Mouse (Mus musculus): ENCODE data around the gene Ly6g6d. TPM values are rescaled to one million over a fixed set of nuclear protein-coding genes. Genes with fewer than 3 reads are reported as not detected.

Gene Ly6g6d
- total RNA-seq, 4 experiments from 2014 or later: 1.4 to 2.9 (median 2.2) TPM

DNA sequence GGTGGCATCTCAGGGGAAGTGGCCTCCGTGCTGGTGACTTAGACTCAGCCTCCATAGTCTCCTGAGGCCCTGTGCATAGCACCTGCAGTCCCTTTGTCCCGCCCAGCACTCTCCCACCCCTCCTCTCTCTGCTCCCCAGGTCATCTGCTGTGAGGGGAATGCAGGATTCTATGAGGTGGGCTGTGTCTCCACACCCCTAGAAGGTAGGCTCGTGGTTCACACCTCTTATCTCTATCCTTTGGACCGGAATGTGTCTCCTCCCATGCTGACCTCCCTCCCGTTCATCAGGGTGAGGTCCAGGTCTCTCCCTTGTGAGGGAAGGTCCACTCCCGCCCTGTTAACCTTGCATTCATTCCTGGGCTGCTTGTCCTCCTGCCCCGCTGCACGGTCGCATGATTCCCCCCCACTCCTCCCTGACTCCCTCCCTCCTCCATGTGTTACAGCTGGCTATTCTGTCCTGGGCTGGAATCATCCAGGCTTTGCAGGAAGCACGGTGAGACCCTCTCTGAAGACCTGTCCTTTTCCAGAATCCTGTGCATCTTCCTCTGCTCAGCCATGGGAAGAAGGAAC is 22.4 kb upstream of the Ly6g6d start:
- DNase-seq (ENCODE audit: low spot score in 2 of 2): no peak

DNA sequence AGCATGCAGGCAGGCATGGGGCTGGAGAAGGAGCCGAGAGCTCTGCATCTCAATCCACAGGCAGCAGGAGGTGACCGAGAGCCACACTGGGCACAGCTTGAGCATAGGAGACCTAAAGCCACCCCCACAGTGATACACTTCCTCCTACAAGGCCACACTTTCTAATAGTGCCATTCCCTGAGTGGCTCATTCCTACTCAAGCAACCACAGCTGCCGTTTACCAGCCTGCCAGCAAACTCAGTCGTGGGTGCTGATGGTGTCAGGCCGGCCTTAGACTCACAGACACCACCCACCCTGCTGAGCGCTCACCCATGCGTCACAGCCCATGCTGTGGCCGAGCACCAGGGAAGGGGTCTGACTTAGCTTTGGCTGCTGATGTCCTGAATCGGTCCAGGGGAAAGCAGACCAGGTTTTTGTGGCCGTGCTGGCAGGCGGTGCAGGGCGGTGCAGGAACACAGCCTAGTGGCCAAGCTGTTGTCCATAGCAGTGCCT is 19.3 kb upstream of the Ly6g6d start:
- peak in 1 of 2 experiments; percentile 31 for DNase-seq (ENCODE audit: low spot score in 2 of 2)

DNA sequence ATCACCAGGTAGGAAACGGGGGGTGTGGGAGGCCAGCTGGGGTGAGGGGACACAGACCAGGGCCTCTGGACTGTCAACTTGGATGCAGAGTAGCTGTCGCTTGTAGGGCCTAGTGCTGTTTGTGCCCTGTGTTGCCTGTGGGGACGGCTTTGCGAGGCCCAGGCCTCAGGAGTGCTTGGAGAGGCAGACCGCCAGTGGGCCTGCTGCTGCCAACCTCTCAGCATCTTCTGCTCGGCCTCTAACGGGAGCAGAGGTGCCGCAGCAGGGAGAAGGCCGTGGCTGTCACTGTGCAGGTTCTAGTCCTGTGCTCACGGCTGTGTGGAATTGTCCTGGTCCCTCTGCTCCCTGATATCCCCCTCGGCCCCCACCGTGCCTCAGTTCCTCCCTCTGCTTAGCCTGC is 18.7 kb upstream of the Ly6g6d start:
- DNase-seq (ENCODE audit: low spot score in 2 of 2): no peak

DNA sequence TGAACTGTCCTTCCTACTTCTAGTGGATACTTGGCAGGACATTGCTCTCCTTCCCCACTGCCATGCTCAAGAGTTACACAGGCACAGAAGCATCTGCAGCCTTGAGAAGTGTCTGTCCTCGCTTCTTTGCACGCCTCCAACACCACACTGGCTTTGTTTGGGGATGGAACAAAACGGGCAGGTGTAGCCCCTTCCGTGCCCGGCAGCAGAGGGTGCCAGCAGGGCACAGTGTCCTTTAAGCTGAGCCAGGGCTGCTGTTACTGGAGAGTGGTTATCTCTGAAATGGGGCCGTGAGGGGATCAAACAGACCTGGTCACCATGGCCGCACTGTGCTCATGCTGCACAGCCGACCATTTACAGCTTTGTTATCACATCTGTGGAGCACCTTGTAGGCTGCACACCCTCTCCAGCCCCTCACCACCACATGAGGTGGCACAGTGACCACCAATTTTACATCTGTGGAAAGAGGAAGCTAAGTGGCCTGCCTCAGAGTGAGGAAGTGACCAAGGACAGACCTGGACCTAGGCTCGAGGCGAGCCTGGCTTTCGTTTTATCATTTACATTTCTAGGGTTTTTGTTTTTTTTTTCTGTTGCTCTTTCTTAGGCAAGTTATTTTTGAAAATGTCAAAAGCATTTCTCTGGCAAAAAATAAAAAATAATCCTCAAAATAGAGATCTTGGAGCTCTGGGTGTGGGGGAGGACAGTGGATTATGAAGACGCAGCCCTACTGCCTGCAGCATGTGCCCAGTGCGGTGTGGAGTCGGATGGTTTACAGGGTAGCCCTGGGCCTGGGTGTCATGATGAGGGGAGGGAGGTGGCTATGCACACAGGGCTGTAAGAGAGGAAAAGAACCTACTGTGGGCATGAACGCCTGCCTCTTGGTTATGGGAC is 16.9 kb upstream of the Ly6g6d start:
- no peak for DNase-seq (ENCODE audit: low spot score in 2 of 2)

DNA sequence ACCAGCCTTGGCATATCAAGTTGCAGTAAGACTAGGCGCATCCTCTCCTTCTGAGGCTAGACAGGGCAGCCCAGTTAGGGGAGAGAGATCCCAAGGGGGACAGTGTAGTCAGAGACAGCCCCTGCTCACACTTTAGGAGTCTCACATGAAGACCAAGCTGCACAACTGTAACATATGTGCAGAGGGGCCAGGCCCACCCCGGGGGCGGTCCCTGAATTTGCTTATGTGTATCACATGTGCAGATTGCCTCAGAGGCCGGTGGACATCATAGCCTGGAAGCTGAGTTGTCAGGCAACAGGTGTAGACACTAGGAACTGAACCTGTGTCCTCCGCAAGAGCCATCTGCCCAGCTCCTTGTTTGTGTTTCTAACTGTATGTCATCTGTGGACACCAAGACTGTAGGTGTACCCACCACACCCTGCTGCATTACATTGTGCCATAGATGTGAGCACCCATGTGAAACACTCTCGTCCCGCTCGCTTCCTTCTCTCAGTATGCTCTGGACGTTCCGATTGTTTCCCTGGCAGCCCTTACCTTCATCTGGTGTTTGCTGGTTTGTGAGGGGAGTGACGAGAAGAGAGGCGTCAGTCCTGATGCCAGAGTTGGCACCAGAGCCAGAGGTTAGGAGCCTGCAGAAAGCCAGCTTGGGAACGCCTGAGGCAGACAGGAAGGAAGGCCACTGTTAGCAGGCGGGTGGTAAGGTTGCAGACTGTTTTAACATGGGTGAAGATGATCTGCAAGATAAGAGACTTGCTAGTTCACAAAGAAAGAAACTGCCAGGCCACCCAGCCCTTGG is 14.7 kb upstream of the Ly6g6d start:
- DNase-seq (ENCODE audit: low spot score in 2 of 2): no peak

DNA sequence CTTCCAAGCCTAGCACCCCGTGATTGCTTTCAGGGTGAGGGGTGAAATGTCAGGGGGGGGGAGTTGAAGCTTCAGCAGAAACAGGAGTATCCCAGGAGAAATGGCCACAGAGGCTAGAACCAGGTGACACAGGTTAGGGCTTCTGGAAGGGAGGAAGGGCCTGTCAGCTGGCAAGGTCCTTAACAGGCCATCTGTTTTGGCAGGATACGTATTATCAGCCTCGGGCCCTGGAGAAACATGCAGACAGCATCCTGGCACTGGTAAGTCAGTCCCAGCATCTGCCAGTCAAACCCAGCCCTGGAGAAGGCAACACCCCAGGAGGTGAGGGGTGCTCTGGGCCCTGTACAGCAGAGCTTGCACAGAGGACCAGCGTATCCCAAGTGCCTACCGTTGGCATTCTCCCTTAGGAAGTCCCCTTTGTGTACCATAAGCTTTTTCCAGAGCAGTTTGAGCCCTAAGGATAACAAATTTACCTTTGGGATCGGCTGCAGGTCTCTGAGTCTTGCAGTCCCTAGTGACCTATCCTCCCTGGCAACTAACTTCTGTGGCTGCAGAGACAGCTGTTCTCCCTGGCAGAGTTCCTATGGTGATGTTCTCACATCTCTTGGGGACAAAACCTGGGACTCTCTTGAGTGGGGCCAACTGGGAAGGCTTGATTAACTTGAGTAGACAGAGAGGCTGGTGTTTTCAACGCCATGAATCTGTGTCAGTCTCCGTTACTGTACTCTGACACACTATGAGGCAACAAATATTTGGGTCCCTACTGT is 12.5 kb upstream of the Ly6g6d start:
- DNase-seq (ENCODE audit: low spot score in 2 of 2): no peak

DNA sequence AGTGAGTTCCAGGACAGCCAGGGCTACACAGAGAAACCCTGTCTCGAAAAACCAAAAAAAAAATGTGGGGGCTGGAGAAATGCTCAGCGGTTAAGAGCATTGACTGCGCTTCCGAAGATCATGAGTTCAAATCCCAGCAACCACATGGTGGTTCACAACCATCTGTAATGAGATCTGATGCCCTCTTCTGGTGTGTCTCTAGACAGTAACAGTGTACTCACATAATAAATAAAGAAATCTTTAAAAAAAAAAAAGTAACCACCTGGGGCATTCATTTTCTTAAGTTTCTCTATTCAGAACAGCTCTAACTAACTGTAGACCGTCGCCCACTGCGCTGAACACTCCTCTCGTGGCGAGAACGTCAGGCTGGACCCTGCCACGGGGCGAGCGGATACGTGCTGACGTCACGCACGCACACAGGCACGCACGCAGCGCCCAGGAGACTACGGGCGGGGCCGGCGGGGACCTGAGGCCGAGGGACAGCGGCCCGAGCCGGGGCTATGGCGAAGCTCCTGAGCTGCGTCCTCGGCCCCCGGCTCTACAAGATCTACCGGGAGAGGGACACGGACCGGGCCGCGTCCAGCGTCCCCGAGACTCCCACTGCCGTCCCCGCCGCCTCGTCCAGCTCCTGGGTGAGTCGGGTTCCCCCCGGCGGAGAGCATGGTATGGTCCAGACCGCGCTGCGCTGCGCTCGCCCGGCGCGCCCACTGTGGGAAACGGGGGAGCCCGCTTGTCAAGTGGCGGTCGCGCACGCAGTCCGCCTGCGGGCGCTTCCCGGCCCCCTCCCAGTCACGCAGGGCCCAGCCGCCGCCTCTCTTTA is 11.2 kb upstream of the Ly6g6d start, which contains the start of gene Abhd16a:
TSS of gene Abhd16a (plus strand) at position 439 of the 820 bp plus-strand sequence.
- peak; percentile 91 to 95 for DNase-seq (ENCODE audit: low spot score in 2 of 2)

DNA sequence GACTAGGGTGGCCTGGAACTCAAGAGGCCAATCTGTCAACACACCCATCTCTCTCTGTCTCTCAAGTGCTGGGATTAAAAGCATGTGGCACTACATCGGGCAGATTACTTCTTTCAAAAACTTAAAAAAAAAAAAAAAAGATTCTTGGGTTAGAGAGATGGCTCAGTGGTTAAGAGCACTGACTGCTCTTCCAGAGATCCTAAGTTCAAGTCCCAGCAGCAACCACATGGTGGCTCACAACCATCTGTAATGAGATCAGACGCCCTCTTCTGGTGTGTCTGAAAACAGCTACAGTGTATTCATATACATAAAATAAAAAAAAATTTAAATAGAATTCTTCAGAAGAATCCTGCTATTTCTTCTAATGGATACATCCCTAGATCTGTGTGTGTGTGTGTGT is 10.3 kb upstream of the Ly6g6d start:
- DNase-seq (ENCODE audit: low spot score in 2 of 2): no peak

DNA sequence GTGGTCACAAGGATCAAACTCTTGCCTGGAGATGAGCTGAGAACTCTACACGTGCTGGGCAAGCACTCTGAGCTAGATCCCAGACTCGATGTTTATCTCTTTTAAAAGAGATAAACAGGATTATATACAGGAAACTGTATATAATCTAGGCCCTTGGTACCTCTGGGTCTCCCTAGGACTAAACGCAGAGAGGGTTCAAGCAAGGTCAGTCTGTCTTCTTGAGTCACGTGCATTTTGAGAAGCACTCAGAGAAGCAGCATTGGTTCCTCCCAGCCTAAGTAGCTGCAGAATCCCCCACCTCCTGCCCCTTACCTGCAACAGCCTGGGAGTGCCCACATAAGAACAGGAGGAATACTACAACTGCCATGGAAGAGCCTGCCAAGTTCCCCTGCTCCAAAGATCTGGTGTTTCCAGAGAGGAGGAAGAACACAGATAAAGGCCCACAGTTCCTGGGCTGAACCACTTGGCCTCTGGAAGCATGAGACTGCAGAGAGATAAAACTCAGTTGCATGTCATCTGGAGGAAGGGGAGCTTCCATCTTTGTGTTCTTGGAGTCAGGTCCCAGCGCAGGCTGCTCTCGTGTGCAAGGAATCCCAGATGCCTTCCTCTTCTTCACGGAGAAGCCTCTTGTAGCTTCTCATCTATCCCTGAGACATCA is 7.5 kb upstream of the Ly6g6d start, which contains the start of gene Ly6g6f:
TSS of gene Ly6g6f (minus strand) at position 403 of the 658 bp plus-strand sequence.
- DNase-seq (ENCODE audit: low spot score in 2 of 2): no peak

DNA sequence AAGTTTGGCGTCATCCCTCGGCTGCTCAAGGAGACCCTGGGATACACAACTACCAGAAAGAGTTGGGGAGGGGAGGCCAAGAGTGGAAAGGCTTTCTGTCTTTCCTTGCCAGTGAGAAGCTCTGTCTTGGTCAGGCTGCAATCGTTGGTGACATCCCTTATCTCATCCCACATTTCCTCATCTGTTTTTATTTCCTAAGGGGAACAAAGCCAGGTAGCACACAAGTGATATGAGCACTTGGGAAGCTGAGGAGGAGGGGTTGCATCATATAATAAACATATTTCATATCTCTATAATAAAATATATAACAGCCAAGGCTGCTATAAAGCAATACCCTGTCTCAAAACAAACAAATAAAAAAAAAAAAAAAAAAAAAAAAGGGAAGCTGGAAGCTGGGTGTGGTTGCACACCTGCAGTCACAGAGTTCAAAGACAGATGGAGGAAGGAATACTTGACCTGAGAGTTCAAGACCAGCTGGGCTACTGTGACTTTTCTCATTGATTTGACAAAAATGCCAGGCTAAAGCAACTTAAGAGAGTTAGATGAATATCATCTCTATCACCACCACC is 6.1 kb upstream of the Ly6g6d start:
- DNase-seq (ENCODE audit: low spot score in 2 of 2): no peak

DNA sequence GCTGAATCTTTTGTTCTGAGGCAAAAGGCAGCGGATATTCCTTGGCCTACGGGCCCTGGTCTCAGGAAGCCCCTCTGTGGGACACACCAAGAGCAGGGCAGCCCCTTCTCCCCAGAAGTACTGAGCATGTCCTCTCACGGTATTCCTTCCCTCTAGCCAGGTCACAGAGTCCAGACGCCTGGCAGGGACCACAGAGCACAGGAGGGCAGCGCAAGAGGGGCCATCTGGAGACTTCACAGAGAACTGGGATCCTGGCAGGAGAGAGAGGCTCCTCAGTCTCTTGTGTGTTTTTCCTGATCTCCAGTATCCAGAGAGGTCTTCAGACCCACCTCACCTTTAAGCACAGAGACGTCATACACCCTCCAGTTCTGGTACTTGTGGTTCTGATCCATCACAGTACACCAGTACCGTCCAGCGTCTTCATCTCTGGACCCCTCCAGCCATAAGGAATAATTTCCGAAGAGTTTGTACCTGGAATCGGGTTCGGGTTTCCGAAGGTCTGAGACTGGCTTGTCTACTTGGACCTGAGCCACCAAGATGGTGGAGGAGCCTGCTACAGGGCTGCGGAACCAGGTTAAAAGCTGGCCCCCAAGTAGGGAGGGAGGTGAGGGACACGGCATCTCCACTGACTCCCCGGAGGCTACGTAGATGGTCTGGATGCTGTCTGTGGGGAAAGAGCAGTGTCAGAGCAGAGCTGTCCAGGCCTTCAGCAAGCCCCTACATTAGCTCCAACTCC is 5.1 kb upstream of the Ly6g6d start:
- no peak for DNase-seq (ENCODE audit: low spot score in 2 of 2)

DNA sequence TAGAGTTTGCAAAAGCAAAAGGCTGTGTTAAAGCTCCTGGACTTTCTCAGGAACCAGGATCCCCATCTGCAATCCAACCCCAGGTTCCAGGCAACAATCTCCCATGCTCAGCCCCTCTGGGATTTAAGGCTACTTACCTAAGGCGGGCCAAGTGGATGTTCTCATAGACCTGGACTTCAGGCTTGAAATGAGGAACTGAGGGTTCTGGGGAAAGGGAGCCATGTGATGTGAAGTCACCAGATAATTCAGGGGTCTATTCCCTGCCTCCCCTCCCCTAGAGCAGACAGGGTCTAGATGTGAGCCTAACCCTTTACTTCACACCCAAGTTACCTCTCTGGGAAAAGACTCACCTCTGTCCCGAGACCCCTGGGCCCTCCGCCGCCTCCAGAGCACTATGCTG is 2.8 kb upstream of the Ly6g6d start:
- DNase-seq (ENCODE audit: low spot score in 2 of 2): no peak

DNA sequence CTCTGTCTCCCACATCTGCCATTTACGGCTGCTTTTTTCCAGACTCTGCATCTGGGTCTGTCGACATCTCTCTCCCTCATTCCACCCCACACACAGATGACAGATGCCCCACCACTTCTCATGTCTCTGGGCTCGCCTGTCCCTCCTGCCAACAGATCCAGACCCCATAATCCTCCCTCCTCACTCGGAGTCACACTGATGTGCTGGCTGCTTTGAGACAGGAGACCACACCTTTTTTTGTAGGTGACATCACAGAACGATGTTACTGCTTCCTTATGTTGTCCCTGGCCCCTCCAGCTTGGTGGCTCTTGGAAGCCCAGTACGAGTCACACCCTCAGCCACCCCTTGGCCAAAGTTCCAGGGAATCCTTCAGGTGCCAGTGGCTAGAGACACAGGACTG is 2.4 kb upstream of the Ly6g6d start:
- DNase-seq (ENCODE audit: low spot score in 2 of 2): no peak

DNA sequence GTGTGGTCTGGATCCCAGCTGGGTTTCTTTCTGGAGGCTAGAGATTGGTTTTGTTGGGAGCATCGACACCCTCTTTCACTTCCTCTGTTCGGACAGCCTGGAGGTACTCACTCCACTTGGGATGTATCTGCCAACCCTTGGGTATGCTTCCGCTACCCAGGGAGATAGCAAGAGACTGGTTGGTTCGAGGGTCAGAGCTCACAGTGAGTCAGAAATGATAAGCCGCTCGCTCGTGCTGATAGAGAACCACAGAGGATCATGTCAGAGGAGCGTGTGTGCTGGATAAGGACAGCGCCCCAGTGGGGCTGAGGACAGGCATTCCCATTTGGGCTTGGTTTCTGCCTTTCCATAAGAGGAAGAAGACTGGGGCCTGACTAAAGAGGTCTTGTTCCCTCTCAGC is 1.9 kb upstream of the Ly6g6d start:
- DNase-seq (ENCODE audit: low spot score in 2 of 2): no peak

DNA sequence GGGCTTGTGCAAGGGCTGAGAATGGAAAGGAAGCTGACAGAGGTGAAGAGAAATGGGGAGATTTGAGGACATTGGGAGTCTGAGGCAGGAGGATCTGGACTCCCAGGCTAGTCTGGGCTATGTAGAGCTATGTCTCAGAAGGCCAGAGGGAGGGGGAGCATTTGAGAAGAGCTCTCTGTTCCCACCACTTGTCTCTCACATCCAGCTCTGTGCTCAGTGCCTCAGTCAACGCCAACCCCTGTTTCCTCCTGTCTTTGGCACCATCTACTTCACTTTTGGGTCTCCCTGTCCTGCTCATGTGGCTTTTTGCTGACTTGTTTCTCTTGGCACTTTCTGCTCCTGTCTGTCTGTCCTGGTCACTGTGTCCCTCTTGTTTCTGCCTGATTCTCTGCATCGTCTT is 580 bp downstream of the Ly6g6d start:
- no peak for DNase-seq (ENCODE audit: low spot score in 2 of 2)

DNA sequence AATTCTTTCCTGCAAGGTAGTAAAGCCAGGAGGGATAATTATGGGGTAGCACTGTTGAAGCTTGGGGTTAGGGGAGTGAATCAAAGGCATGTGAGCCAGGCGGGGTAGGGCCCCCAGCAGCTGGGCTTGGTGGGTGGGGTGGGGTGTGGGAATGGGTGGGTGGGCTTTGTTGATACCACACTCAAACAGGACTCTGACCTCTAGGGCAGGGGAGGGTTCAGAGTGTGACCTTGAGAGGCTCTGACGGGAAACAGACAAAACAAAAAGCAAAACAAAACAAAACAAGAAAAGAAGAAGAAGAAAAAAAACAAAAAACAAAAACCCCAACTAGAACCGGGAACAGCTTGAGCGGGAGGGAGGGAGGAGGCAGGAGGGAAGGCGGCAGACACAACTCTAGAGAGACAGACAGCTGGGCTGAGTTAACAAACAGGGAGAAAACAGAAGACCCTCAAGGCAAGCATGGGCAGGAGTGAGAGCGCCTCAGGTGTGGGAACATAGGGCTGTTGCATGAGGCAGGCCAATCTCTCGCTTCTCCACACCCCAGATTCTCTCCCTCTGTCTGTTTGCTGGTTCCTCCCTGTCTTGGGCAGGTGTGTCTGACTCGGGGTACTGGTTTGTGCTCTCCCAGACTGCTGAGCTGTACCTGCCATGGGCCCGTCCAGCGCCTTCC is 1.2 kb downstream of the Ly6g6d start, which contains the start of gene Ly6g6e:
TSS of gene Ly6g6e (plus strand) at position 396 of the 670 bp plus-strand sequence.
- no peak for DNase-seq (ENCODE audit: low spot score in 2 of 2)

DNA sequence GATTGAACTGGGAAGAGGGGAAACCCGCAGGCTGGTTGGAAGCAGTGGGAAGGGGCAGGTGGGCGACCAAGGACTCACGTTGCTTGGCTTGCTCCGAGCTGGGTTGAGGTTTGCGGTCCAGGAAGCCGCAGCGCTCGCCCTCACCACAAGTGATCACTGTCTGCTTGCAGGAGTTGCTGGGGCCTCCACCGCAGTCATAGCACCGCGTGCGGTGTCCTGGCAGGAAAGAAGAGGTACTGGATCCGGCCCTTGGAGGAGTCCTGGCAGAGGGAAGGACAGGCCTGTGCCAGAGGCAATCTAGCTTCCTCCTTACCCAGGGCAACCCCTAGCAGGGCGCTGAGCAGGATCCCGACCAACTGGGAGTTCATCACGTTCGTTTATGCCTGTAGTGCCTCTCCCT is 3.8 kb downstream of the Ly6g6d start:
- DNase-seq (ENCODE audit: low spot score in 2 of 2): no peak

DNA sequence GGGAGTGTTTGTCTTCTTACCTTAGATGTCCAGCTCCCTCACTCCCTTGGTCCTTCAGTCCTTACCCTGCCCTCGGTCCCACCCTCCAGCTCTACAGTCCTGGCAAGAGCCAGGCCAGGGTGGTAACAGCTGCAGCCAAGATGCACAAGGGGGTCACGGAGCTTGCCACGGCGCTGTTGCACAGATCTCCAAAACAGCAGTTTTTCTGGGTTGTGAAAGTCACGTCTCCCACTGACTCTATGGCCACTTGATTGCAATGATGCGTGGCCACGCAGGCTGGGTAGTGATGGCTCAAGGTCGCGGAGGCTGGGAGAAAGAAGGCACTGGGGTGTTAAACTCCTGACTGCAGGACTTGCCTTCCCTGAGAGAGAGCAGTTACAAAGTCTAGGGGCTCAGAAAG is 6.4 kb downstream of the Ly6g6d start:
- no peak for DNase-seq (ENCODE audit: low spot score in 2 of 2)

All from layer of hippocampus, adult 8-10 months (tissue).